Mouse (Mus musculus) gastrocnemius, adult 2 months (tissue): Measurements from ENCODE around the gene Il15. TPM values are rescaled to one million over a fixed set of nuclear protein-coding genes. Genes with fewer than 3 reads are reported as not detected.
A peak's percentile ranks its signal among the peaks of the same experiment; 100 is the strongest.

Source experiments
- DNase-seq: peaks from one replicate; pipeline ENCODE4 v3.0.0; 2022
- H3K27ac ChIP-seq: fragments of 200-600 bp; 2 replicates; pipeline ENCODE4 v1.8.1; 2022; ENCODE audit warnings: mild to moderate bottlenecking
- H3K4me3 ChIP-seq: fragments of 200-600 bp; 2 replicates; pipeline ENCODE4 v1.8.1; 2022; ENCODE audit warnings: mild to moderate bottlenecking, moderate library complexity
- CTCF ChIP-seq: fragments of 200-600 bp; IDR thresholded peaks from 2 replicates; pipeline ENCODE4 v1.8.1; 2022; ENCODE audit warnings: antibody characterized with exemption, mild to moderate bottlenecking, moderate library complexity
- intact Hi-C: fragments of 180-260 bp; cut with DNase I; formaldehyde crosslinking; loops from one replicate; pipeline ENCODE4 v1.15.1; 2025
- total RNA-seq, 2 experiments: library from RNA; stranded (reverse); gene quantifications; 2 replicates each; pipeline ENCODE4 v1.2.3; 2021

Gene Il15
- total RNA-seq, 2 experiments from 2014 or later: 3.8 to 14.4 TPM

- no peak for DNase-seq
- intact Hi-C loops: no loop called here
- Histone ChIP-seq H3K27ac (no peak overlapping the region; the same call in 1 of the 2 replicates), H3K4me3 (no peak overlapping the region)
- TF ChIP-seq CTCF: no peak
These were observed 14.6 kb downstream of the Il15 start for GRCm38 (mm10) chr8:82388356-82388902.

GRCm38 (mm10) chr8:82387614-82388013, 15.4 kb downstream of the Il15 start:
- Histone ChIP-seq H3K27ac (no peak overlapping the region), H3K4me3 (no peak overlapping the region)
- TF ChIP-seq CTCF: no peak
- no peak for DNase-seq
- intact Hi-C loops: no loop called here

GRCm38 (mm10) chr8:82385867-82386266, 17.2 kb downstream of the Il15 start:
- intact Hi-C loops: no loop called here
- H3K4me3 ChIP-seq: no peak overlapping the region
- no peak for DNase-seq
- no peak for TF ChIP-seq CTCF
- H3K27ac ChIP-seq: no peak overlapping the region

GRCm38 (mm10) chr8:82384458-82385234, 18.4 kb downstream of the Il15 start:
- intact Hi-C loops: no loop called here
- no peak overlapping the region for H3K4me3 ChIP-seq
- no peak for DNase-seq
- no peak overlapping the region for H3K27ac ChIP-seq
- no peak for TF ChIP-seq CTCF

- Histone ChIP-seq H3K4me3 (no peak overlapping the region), H3K27ac (no peak overlapping the region)
- intact Hi-C loops: no loop called here
- TF ChIP-seq CTCF: no peak
- no peak for DNase-seq
These were observed 19.7 kb downstream of the Il15 start for GRCm38 (mm10) chr8:82383346-82383745.

DNA sequence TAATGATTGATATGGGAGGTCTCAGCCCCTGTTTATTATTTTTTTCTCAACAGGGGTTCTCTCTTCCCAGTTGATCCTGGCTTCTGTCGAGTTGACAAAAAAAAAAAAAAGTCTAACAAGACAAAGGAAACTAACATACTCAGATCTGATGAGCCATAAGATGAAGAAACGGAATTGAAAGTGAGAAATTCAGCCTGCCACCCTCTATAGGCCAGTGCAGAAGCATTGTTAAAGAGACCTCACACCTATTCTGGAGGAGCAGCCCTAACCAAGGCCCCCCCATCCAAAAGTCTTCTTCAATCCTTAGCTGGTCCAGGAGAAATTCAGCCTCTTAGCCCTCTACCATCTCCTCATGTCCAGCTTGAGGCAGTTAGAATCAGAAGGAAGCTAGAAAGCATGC, 20.7 kb downstream of the Il15 start:
- Histone ChIP-seq H3K4me3 (no peak overlapping the region), H3K27ac (no peak overlapping the region)
- no peak for DNase-seq
- no peak for TF ChIP-seq CTCF
- intact Hi-C loops: no loop called here

- intact Hi-C loops: no loop called here
- DNase-seq: no peak
- no peak for TF ChIP-seq CTCF
- H3K27ac ChIP-seq: no peak overlapping the region
- no peak overlapping the region for H3K4me3 ChIP-seq
These were observed 28.6 kb downstream of the Il15 start for GRCm38 (mm10) chr8:82374470-82374869.

DNA sequence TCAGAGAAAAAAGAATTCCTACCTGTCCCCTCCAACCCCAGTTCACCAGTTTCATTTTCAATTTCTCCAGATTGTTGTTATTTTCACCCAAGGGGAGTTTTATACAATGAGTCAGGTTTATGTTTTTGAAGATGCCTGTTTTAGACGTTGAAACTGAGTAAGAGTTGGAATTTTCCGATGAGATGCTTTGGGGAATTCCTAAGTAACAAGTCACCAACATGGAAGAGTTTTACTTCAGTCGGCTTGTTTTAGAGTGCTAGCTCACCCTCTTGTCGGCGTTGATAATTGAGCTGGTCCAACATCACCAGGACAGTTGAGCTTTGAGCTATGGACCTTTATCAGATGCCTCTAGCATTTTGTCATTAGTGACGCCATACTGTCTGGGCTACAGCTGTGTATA, 30.2 kb downstream of the Il15 start:
- no peak for TF ChIP-seq CTCF
- no peak overlapping the region for H3K27ac ChIP-seq
- intact Hi-C loops: no loop called here

GRCm38 (mm10) chr8:82370657-82371056, 32.4 kb downstream of the Il15 start:
- no peak for DNase-seq
- no peak for TF ChIP-seq CTCF
- Histone ChIP-seq H3K27ac (no peak overlapping the region), H3K4me3 (no peak overlapping the region)
- intact Hi-C loops: no loop called here

More for the DNA sequence above, 30.2 kb downstream of the Il15 start:
- H3K4me3 ChIP-seq: no peak overlapping the region
- DNase-seq: no peak

DNA sequence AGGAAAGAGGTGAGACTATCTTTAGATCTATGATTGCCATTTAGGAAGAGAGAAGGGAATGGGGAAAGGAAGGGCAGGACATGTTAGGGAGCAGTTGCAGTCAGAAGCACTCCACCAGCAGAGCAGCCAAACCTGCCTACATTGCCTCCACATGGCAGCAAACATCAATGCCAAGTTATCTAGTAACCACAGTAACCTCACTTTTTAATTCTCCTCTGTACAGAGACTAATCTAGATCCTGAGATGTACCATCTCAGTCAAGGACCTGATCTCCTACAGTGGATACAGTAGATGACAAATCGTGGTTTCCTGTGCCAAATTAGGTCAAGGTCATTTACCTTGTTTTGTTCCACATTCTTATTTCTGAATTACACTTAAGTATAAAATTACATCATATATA, 42.0 kb downstream of the Il15 start:
- Histone ChIP-seq H3K4me3 (no peak overlapping the region), H3K27ac (no peak overlapping the region)
- no peak for TF ChIP-seq CTCF
- no peak for DNase-seq
- intact Hi-C loops: no loop called here

DNA sequence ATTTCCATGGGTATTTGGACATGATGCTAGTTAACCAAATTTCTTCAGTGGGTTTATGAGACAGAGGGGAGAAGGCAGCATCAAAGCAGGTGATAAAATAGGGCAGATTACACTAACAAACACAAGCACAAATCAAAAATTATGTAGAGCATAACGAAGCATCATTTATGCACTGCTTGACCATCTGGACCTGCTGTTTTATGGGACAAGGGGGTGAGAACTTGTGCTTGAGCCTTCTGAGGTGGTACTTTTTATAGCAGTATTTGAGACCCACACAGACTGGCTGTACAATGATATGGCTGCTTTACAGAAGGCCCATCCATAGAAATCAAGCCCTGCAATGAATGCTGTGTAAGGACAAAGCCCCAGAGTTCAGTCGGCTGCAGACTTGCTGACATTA, 46.9 kb downstream of the Il15 start:
- DNase-seq: no peak
- no peak for TF ChIP-seq CTCF
- intact Hi-C loops: no loop called here
- H3K27ac ChIP-seq: no peak overlapping the region
- no peak overlapping the region for H3K4me3 ChIP-seq

DNA sequence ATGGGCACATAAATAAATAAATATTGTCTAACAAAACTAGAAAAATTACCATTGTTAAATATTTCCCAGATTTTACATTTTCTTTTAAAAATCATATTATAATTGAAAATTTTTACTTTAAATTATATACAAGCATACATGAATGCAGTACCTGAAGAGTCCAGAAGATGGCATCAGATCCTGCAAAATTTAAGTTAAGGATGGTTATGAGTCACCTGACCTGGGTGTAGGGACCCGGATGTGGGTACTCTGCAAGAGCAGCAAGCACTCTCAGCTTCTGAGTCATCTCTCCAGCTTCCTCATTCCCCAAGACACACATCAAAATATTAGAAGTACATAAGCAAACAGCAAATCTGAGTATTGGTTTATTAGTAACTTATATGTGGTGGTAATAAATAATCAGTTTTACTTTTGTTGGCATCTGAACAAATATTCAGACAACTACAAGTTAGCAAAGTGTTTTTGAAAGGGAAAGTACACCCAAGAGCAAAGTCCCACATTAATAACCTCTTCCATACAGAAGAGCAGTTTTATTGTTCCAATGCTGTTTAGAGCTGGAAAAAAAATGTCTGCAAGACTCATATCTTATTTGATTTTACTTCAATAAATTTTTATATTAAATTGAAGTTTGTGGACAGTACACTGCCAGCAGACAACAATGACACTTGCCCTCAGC, 51.6 kb downstream of the Il15 start:
- intact Hi-C loops: loop anchor here (2.0 kb wide), 1 partner anchor 337 kb away; no protein-coding TSS in a partner anchor
- DNase-seq: no peak
- Histone ChIP-seq H3K4me3 (no peak overlapping the region), H3K27ac (no peak overlapping the region)
- peak; percentile 85 for TF ChIP-seq CTCF

GRCm38 (mm10) chr8:82349299-82349698, 53.7 kb downstream of the Il15 start:
- DNase-seq: no peak
- no peak overlapping the region for H3K4me3 ChIP-seq
- intact Hi-C loops: no loop called here
- H3K27ac ChIP-seq: no peak overlapping the region
- TF ChIP-seq CTCF: no peak
